Mouse (Mus musculus) gastrocnemius, adult 8-10 months (tissue): ENCODE results near the gene Tas2r118. TPM values are rescaled to one million over a fixed set of nuclear protein-coding genes. Genes with fewer than 3 reads are reported as not detected.

ENCODE experiments used
- DNase-seq, 2 experiments: peaks; one replicate each; pipeline ENCODE4 v3.0.0; 2022; ENCODE audit warnings: low spot score in 2 of 2
- total RNA-seq, 4 experiments: library from RNA; stranded (reverse); gene quantifications; 2 replicates each; pipeline ENCODE4 v1.2.4; 2022

Tas2r118 gene
- total RNA-seq, result not detected

DNA sequence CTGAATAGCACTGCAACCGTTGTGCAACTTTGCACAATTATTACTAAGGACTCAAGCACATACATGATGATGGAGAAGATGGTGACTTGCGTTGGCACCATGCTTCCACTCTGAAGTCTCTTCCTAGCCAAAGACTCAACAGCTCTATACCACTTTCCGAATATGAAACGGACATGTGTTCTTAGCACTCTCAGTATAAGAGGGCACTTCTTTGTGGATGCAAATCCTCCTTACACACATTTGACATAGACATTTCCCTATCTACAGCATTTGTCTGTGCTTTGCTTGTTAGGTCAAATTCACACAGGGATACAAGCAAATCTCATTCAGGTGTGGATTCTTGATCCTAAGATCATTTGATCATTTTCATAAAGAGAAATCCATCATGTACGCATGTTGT is at the start of gene Tas2r118:
Gene Tas2r118 (minus strand): TSS at position 101 of the 400 bp plus-strand sequence.
- no peak for DNase-seq

DNA sequence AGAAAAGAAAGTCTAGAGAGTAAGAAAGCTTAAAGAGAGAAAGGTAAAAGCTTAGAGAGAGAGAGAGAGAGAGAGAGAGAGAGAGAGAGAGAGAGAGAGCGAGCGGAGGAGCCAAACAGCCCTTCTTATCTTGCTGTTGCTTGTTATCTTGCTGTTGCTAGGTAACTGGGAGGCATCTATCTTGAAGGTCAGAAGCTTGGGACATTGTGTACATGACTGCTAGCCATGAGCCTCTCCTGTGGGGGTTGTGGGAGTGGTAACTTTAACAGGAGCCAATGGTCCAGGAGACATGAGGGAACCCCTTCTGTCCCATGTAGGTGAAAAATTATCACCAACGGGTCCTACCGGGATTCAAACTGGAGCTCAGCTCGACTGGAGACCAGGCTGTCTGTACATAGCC is 48.5 kb upstream of the Tas2r118 start:
- no peak for DNase-seq

DNA sequence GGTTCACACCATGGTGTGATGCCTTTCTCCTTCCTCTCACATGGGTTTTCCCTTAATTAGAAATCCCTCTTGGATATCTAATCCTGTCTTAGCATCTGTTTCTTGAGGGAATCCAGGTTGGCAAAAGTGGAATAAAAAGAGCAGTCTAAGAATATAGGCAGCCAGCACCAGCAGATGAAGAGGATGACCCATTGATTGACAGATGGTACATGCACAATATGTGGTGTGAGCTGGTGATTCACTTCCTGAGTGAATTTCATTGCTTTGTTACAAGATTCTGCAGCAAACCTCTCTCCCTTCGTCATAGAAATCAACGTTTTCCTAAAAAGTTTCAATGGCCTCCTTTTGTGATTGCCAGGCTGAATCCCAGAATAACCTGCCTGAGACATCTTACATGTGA is 23.4 kb upstream of the Tas2r118 start:
- DNase-seq, result no peak

DNA sequence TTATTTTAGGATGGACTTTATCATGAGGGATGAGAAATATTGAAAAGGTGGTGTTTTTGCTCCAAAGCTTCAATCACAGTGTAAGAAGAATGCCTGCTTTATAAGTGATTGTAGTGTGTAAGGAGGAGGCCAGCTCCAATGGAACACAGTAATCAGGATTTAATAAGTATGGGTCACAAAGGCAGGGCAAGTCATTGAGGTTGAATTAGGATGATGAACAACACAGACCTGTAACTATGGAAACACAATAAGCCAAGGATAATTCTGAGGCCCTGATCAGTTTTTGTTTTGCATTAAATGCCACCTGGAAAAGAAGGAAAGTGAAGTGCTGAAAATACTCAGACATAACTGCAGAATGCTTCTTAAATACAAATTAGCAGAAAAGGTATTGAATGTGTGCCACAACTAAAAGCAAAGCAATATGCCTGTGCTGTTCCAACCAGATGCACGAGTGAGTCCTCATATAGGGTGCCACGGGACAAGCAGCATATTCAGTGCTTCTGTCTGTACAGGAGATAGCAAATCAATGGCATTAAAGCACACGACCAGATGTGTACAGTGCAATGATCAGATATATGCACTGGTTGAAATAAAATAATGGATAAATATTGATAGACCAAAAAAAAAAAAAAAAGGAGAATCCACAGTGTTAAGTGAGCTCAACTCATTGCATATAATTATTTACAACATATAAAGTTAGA is 21.0 kb upstream of the Tas2r118 start:
- no peak for DNase-seq

DNA sequence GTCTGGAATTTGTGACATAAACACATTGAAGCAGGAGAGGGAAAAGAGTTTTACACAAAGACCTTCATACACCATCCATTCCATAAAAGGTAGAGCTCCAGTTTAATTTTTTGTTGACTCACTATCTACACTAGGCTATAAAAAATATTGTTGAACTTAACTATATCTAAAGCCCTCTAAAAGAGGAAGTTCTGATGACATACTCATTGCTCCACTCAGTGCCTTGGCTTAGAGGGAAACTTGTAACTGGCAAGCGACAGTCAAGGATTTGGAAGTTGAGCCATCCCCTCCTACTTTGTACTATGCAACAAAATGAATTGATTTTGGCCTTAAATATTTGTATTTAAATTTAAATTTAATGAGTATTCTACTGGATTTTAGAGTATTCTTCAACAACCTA is 16.4 kb upstream of the Tas2r118 start:
- no peak for DNase-seq

DNA sequence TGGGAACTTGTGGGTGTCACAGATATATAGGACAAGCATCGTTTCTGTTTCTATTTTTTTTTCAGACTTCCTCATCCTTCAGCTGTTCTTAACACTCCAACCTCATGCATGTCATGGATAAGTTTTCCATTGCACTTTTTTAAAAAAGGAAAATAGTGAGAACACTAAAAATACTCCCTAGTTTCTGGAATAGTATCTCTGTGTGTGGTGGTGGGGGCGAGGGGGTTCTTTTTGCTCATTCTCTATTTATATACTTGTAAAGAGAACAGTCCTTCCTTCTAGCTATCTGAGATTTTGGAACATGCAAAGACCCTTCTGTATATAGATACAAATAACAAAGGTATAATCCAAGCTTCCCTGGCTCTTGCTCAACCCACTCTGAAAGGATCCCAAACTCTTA is 2.9 kb downstream of the Tas2r118 start:
- no peak for DNase-seq

DNA sequence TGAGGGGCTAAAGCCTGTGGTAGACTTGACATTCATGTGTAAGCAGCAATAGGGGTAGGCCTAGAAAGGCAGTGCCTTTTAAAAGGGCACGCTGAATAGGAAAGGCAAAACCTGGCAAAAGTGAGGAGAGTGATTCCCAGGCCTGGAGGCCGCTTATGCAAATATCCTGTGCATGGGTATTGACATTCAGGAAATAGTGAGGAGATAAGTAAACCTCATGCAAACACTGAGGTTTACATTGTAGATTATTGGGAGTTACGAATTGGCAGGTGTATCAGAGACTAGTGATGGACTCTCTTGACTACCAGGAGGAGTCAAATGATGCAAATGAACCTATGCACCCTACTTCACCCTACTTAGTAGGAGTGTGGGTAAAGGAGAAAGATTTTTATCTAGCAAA is 3.9 kb downstream of the Tas2r118 start:
- no peak for DNase-seq

DNA sequence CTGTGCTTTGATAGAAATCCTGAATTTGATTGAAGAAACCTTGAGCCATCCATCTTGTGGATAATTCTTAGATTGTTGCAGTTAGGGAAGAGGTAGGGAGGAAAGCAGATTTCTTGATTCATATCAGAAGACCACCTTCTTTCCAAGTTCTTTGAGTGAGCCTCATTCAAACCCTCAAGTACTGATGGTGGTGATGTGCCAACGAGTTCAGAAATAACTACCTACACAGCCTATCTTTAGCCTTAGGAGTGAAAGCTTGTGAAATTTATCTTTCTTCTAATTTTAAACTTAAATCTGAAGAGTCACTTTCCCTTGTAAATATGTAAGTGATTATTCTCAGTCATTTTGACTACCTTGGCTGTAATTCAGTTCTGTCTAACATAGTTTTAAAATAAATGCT is 6.1 kb downstream of the Tas2r118 start:
- DNase-seq, result no peak

DNA sequence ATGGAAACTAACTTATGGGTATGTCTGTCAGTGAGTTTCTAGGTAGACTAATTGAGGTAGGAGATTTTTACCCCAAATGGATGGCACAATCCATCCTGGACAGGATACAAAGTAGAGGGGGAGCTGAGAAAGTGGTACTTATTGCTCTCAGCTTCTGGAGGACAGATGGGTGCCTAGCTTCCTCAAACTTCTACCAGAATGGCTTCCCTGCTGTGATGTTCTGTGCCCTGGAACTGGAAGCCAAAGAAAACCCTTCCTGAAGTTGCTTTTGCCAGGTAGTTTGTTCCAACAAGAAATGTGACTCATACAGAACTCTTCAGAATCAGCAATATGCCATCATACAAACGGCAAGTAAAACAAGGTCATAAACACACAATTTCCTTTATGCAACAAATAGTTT is 29.1 kb downstream of the Tas2r118 start:
- DNase-seq, result no peak

DNA sequence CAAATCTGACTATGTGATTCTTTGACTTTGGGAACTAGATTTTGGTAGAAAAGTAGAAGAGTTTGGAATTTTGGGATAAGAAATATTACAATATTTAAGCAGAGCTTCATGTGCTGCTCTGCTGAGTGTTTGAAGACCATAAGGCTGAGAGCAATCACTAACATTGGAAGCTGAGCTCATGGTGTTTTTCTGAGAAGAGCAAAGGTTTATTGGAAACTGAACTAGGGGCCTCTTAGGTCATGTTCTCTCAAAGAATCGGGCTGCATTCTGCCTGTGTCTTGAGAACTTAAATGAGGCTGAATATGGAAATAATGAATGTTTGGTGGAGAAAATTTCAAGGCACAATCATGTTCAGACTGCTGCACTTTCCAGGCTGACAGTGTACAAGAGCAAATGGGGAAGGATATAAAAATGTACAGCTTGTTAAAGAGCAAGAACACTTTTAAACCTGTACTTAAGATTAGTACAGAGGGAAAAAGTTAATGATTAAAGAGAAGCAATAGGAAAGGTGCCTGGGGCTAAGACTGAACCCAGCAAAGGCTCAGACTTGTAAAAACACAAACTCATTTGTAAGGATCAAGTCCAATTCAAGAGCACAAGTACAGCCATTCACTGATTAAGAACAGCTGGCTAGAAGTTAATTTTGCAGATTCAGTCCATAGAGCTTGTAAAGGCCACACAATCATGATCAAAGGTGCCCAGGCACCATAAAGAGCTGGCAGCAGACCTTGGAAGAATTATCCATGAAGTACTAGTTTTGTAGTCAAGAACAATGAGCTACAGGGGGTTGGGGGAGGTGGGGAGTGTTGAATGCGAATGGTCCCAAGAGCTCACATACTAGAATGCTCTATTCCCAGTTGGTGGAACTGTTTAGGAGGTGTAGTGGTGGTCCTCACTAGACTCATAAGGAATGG is 31.0 kb downstream of the Tas2r118 start:
- no peak for DNase-seq

DNA sequence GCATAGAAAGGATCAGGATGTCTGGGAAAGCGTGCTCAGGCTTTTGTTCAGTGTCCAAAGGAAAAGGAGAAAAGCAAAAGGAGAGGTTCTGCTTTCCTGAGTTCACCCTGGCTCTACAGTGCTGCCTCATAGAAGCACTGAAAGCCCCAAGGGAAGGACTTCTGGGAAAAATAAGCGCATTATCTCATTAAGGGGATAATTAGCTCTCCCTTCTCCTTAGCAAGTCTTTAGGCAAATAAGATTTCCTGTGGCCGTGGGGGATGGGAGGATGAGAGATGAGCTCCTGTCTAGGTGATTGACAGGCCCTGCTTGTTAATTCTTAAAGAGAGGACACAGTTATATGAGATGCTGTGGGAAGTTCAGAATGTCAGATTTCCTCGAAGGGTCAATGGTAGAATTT is 33.4 kb downstream of the Tas2r118 start:
- DNase-seq, result no peak

DNA sequence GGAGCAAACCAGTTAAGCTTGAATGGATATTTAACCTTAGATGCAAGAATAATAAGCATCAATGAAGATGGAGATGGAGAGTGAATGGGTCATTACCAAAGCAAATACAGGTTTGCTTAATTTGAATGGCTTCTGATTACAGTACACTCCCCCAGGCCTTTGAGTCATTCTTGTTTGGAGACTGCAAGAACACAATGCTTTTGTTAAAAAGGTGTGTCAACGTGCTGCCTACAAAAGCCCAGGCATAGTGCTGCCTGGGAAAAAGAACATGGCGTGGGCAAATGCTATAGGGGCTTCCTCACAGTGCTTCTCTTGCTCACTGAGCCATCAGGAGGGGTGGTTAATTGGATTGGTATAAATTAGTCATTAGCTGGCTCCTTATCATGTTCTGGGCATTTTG is 46.1 kb downstream of the Tas2r118 start:
- DNase-seq, result no peak

Other genes with a start within 250 kb of the Tas2r118 start
- gene Cadps2, start 130.6 kb downstream of the Tas2r118 start, total RNA-seq, result under 1 TPM; 0.12 to 0.58 (median 0.40) TPM
- gene Slc13a1, start 198.0 kb upstream of the Tas2r118 start, total RNA-seq, result not detected